Mouse (Mus musculus) lung, embryonic 16.5 days (tissue): ENCODE data around the gene Cbwd1. TPM values are rescaled to one million over a fixed set of nuclear protein-coding genes. Genes with fewer than 3 reads are reported as not detected.

Source experiments
- ATAC-seq: fragments of 200-750 bp; cut with Nextera tagmentation; 2 replicates; pipeline ENCODE4 v1.8.0; 2017; ENCODE audit warnings: low read depth, mild to moderate bottlenecking, moderate library complexity
- H3K27ac ChIP-seq: fragments of 300-500 bp; sonication (generic); 2 replicates; pipeline ENCODE4 v1.5.1; 2014; ENCODE audit warnings: mild to moderate bottlenecking, control low read depth, low read length
- H3K27me3 ChIP-seq: fragments of 300-500 bp; sonication (generic); 2 replicates; pipeline ENCODE4 v1.6.1; 2014; ENCODE audit warnings: low read depth, low read length, mixed read lengths; ENCODE audit not compliant: control insufficient read depth, insufficient read depth
- H3K36me3 ChIP-seq: fragments of 300-500 bp; sonication (generic); 2 replicates; pipeline ENCODE4 v1.6.1; 2014; ENCODE audit warnings: low read length; ENCODE audit not compliant: control insufficient read depth, insufficient read depth
- H3K4me1 ChIP-seq: fragments of 300-500 bp; sonication (generic); replicated peaks from 2 replicates; pipeline ENCODE4 v1.6.1; 2014; ENCODE audit warnings: low read length, mixed read lengths; ENCODE audit not compliant: control insufficient read depth, insufficient read depth
- H3K4me2 ChIP-seq: fragments of 300-500 bp; sonication (generic); 2 replicates; pipeline ENCODE4 v1.6.1; 2014; ENCODE audit warnings: low read depth, low read length, control low read depth
- H3K4me3 ChIP-seq: fragments of 300-500 bp; sonication (generic); 2 replicates; pipeline ENCODE4 v1.5.1; 2014; ENCODE audit warnings: mild to moderate bottlenecking, low read length, control low read depth
- H3K9ac ChIP-seq: fragments of 300-500 bp; sonication (generic); 2 replicates; pipeline ENCODE4 v1.6.1; 2014; ENCODE audit warnings: low read length, control low read depth
- H3K9me3 ChIP-seq: fragments of 300-500 bp; sonication (generic); 2 replicates; pipeline ENCODE4 v1.6.1; 2016; ENCODE audit warnings: low read length; ENCODE audit not compliant: control insufficient read depth
- WGBS: fragments of 180-500 bp; shearing (Covaris S2); extraction: QIAGEN DNeasy Blood & Tissue Kit; methylation state at CpG from one replicate; pipeline ENCODE4 v1.1.7; 2014; 5-methylcytosine and 5-hydroxymethylcytosine counted together
- polyA plus RNA-seq: library from polyadenylated mRNA; unstranded; fragments of >200 nt; fragmentation: Nextera tagmentation; extraction: Ambion mirVana; gene quantifications from 2 replicates; pipeline ENCODE4 v1.2.1, GENCODE M21; 2015

Gene Cbwd1
- polyA plus RNA-seq, 1 experiment from 2014 or later, result 19.7 TPM

GRCm38 (mm10) chr19:24899578-24900544 is 61.5 kb downstream of the Cbwd1 start:
- Histone ChIP-seq H3K9ac (no peak overlapping the region), H3K4me1 (peaks cover 16% of the 10 kb centered on the region), H3K27ac (no peak overlapping the region), H3K27me3 (peaks cover 84% of the 10 kb centered on the region), H3K4me3 (peak overlapping the region; percentile 43), H3K9me3 (no peaks in the 10 kb centered on the region), H3K36me3 (no peaks in the 10 kb centered on the region), H3K4me2 (peak overlapping the region; percentile 57)
- under 1% methylated on average over 84 of the region's 84 CpGs for WGBS
- ATAC-seq, result peak; percentile 47; the same call in 1 of the 2 replicates

- Histone ChIP-seq H3K4me3 (peak overlapping the region; percentile 43), H3K4me2 (peak overlapping the region; percentile 57; the same call in 1 of the 2 replicates), H3K27ac (no peak overlapping the region), H3K9ac (no peak overlapping the region), H3K4me1 (peaks cover 16% of the 10 kb centered on the region), H3K27me3 (peaks cover 79% of the 10 kb centered on the region), H3K36me3 (no peaks in the 10 kb centered on the region), H3K9me3 (no peaks in the 10 kb centered on the region)
- 4% methylated on average over 34 of the region's 34 CpGs for WGBS
- ATAC-seq, result no peak
These were observed 62.5 kb downstream of the Cbwd1 start for GRCm38 (mm10) chr19:24898737-24899577.

- Histone ChIP-seq H3K9me3 (no peaks in the 10 kb centered on the region), H3K9ac (no peak overlapping the region), H3K36me3 (no peaks in the 10 kb centered on the region), H3K27me3 (peaks cover 73% of the 10 kb centered on the region), H3K4me1 (peaks cover 16% of the 10 kb centered on the region), H3K4me3 (no peak overlapping the region; the same call in 1 of the 2 replicates), H3K27ac (no peak overlapping the region), H3K4me2 (no peak overlapping the region)
- ATAC-seq, result no peak
- 2% methylated on average over 20 of the region's 20 CpGs for WGBS
These were observed 63.3 kb downstream of the Cbwd1 start for GRCm38 (mm10) chr19:24897896-24898736.

- Histone ChIP-seq H3K27me3 (peaks cover 65% of the 10 kb centered on the region), H3K27ac (no peak overlapping the region), H3K9me3 (no peaks in the 10 kb centered on the region), H3K9ac (no peak overlapping the region), H3K4me2 (peak overlapping the region; percentile 37), H3K36me3 (no peaks in the 10 kb centered on the region), H3K4me1 (peaks cover 16% of the 10 kb centered on the region), H3K4me3 (peak overlapping the region; percentile 31)
- WGBS, result under 1% methylated on average over 57 of the region's 57 CpGs
- ATAC-seq, result 0 out of 2 replicates have a peak, but pooled peaks have one; percentile 26
These were observed 64.2 kb downstream of the Cbwd1 start for GRCm38 (mm10) chr19:24897006-24897895.

GRCm38 (mm10) chr19:24896536-24896935 is 64.9 kb downstream of the Cbwd1 start:
- H3K4me2 ChIP-seq, result no peak overlapping the region
- no peaks in the 10 kb centered on the region for H3K36me3 ChIP-seq
- ATAC-seq, result no peak
- H3K27me3 ChIP-seq, result peaks cover 57% of the 10 kb centered on the region
- no peak overlapping the region for H3K4me3 ChIP-seq
- no peak overlapping the region for H3K9ac ChIP-seq
- H3K27ac ChIP-seq, result no peak overlapping the region
- peaks cover 16% of the 10 kb centered on the region for H3K4me1 ChIP-seq
- no peaks in the 10 kb centered on the region for H3K9me3 ChIP-seq
- WGBS, result 12% methylated on average over 4 of the region's 4 CpGs

- no peak overlapping the region for H3K9ac ChIP-seq
- peaks cover 8% of the 10 kb centered on the region for H3K27me3 ChIP-seq
- H3K4me1 ChIP-seq, result no peaks in the 10 kb centered on the region
- WGBS, result 68% methylated on average over 3 of the region's 3 CpGs
- no peak for ATAC-seq
- H3K27ac ChIP-seq, result no peak overlapping the region
- no peaks in the 10 kb centered on the region for H3K9me3 ChIP-seq
- no peak overlapping the region for H3K4me2 ChIP-seq
- no peak overlapping the region for H3K4me3 ChIP-seq
- no peaks in the 10 kb centered on the region for H3K36me3 ChIP-seq
These were observed 74.5 kb downstream of the Cbwd1 start for GRCm38 (mm10) chr19:24886888-24887287.

- ATAC-seq, result peak; percentile 47; the same call in 1 of the 2 replicates
- no peak overlapping the region for H3K27ac ChIP-seq
- no peaks in the 10 kb centered on the region for H3K9me3 ChIP-seq
- WGBS, result 8% methylated on average over 5 of the region's 5 CpGs
- H3K9ac ChIP-seq, result no peak overlapping the region
- H3K4me2 ChIP-seq, result no peak overlapping the region
- H3K4me3 ChIP-seq, result no peak overlapping the region
- H3K4me1 ChIP-seq, result 0 out of 2 replicates have a peak, but pooled peaks cover 2% of the 10 kb centered on the region
- H3K27me3 ChIP-seq, result peaks cover 7% of the 10 kb centered on the region
- H3K36me3 ChIP-seq, result no peaks in the 10 kb centered on the region
These were observed 75.9 kb downstream of the Cbwd1 start for GRCm38 (mm10) chr19:24885504-24885903.

GRCm38 (mm10) chr19:24881237-24881636 is 80.2 kb downstream of the Cbwd1 start:
- peak; percentile 81 for ATAC-seq
- H3K4me1 ChIP-seq, result 0 out of 2 replicates have a peak, but pooled peaks cover 2% of the 10 kb centered on the region
- H3K9ac ChIP-seq, result no peak overlapping the region
- no peak overlapping the region for H3K4me2 ChIP-seq
- peaks cover 3% of the 10 kb centered on the region for H3K27me3 ChIP-seq
- H3K27ac ChIP-seq, result no peak overlapping the region
- H3K4me3 ChIP-seq, result no peak overlapping the region
- 37% methylated on average over 4 of the region's 4 CpGs for WGBS
- H3K9me3 ChIP-seq, result no peaks in the 10 kb centered on the region
- no peaks in the 10 kb centered on the region for H3K36me3 ChIP-seq
